Mouse (Mus musculus) bone marrow macrophage, adult 2 months (primary cell): Measurements from ENCODE around the gene Fgfr2.

Source experiments
- CTCF ChIP-seq: IDR thresholded peaks from 2 replicates; pipeline ENCODE4 v1.5.1; 2012; ENCODE audit warnings: low read depth, mild to moderate bottlenecking, low read length, moderate library complexity
- POLR2A ChIP-seq: IDR thresholded peaks from 2 replicates; pipeline ENCODE4 v1.6.1; 2012; ENCODE audit warnings: mild to moderate bottlenecking, low read depth, low read length, borderline replicate concordance

DNA sequence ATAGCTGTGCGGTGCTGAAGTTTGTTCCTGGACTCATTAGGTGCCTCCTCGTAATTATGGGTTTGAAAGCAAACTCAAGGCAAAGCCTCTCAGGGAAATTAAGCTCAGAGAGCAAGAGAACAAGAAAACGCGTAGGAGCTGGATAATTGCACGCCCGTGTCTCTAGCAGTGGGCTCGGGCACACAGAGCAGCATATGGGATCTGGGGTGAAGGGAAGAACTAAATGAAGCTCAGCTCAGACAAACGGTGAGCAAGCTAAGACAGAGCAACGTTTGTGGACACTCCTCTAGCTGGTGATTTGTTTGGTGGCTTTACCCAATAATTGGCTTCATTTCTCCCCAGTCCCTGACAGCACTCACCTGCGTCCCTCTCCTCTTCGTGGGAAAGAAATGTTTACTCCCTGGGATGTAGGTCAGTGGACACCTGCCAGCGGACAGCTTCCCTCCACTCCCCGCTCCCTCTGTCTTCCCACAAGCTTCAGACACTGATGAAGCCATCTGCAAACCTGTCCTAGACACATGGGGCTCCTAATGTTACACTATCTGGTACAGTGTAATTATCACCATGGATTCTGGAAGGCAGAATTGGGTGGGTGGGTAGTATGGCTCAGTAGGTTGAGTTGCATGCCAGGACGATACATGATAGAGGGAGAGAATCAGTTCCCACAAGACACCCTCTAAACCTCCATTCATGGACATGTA, 1117.0 kb downstream of the Fgfr2 start:
- TF ChIP-seq CTCF (no peak), POLR2A (no peak)
